Mouse (Mus musculus) cerebellum, postnatal 36 days (tissue): ENCODE measurements at regions not wholly inside any gene's neighbourhood (a gene's known extent, or its start where the extent isn't known, plus 50 kb on each side); places are given as distances from the start of the nearest gene placed in this dataset.

Experiments
- DNase-seq, 2 experiments: peaks; one replicate each; pipeline ENCODE4 v3.0.0; 2021 to 2022; ENCODE audit warnings: mixed read lengths in 2 of 2

DNA sequence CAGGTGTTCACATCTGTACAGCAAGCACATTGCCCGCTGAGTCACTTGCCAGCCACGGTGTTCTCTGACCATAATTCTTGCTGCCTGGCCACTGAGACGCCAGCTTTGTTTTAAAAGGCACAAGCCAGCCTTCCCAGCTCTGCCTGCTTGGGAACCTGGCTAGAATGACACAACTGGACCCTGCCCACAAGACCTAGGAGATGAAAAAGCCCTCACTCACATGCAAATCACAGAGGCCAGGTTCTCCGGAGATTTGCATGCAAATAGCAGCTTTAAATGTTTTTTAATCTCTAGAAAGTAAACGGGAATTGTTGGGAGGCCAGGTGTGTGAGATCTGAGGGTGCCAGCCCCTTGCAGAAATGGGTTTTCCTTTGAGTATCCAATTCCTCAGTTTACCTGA lies 71.9 kb downstream of the 1810010D01Rik start:
- no peak for DNase-seq

DNA sequence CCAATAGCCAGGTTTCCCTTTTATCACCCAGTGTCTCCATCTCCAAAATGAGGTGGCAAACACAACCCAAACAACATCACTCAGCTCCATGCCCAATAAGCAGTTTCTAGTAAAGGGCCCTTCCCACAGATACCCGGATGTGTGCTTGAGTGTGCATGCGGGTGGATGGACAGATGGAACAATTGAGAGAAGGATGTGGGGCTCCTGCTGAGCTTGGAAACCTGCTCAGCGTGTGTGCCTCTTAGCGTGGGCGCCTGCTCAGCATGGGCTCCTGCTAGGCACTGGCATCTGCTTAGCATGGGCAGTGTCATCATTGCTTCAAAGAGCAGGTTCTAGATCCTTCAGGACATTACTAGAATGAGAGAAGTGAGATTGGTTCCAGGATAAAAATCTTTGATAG lies 75.4 kb downstream of the 1810010D01Rik start:
- DNase-seq = no peak

DNA sequence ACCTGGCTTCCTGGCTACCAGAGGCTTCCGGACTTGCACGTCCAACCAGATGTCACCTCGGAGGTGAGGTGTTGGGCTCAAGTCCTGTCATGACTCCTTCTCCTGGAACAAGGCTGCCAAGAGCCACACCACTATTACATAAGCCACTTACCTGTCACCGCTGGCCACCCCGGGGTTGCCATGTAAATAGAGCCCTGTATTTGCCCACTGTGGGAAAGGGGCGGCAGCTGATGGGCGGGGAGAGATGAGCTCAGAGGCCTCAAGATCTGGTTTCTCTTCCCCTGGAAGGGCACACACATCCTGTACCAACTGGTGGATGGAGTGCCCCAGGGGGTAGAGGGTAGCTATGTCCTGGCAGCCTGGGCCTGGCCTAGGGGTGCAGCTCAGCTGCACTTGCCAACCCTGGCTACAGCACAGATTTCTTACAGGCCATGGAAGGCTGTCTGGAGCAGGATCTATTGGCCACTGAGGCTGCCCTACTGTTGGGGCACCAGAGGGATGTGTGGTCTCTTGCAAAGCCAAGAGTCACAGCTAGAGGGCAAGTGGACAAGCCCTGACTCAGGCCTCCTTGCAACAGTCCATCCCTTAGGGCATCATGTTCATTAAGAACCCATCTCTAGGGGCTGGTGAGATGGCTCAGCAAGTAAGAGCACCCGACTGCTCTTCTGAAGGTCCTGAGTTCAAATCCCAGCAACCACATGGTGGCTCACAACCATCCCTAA lies 76.3 kb downstream of the 1810010D01Rik start:
- no peak for DNase-seq

DNA sequence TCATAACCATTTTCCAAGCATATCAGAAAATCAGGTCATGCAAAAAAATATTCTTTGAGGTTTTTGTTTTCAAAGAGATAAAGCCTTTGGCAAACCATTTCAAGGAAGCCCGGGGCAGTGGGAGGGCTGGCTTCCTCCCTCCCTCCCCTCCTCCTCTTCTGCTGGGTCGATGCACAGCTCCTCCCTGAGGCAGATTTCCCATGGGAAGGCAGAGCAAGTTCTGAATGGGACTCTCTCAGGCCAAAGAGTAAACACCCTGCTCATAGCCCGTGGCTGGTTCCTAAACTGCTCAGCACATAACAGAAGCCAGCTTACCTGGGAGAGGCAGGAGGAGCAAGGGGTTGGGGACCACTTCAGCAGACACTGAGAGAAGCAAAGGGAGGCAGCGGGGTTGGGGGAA lies 77.9 kb downstream of the 1810010D01Rik start:
- no peak for DNase-seq

DNA sequence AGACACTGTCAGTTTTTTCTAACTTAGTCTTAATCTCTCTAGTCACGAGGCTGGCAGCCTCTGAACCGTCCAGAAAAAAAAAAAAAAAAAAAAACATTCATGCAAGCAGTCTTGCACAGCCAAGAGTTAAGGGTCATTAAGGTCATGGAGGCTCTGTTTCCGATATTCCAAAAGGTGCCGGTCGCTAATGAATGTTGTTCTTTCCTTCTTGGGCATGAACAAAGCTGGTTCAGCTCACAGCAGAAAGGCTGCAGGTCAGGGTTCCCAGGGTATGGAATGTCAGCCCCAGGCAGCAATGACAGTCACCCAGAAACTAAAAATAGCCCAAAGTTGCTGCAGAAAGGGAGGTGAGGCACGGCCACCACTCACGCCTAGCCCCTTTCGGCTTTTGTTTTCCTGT lies 80.3 kb downstream of the 1810010D01Rik start:
- DNase-seq = no peak

DNA sequence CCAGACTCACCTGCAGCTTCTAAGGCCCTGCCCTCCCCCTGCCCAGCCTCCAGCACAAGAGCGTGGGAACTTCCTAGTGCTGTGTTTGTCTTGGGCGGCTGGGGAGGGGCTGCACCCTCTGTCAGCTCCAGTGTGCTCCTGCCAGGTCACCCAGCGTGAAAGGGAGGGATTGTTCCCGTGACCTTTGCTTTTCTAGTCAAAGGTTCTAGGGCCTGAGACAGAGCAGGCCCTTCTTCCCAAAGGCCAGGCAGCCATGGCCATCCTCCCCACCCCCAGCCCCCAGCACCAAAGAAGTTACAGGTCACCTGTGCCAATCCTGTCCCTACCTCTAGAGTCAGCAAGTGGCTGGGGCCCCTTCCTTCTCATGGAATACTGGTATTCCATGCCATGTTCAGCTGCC lies 80.7 kb downstream of the 1810010D01Rik start:
- no peak for DNase-seq

DNA sequence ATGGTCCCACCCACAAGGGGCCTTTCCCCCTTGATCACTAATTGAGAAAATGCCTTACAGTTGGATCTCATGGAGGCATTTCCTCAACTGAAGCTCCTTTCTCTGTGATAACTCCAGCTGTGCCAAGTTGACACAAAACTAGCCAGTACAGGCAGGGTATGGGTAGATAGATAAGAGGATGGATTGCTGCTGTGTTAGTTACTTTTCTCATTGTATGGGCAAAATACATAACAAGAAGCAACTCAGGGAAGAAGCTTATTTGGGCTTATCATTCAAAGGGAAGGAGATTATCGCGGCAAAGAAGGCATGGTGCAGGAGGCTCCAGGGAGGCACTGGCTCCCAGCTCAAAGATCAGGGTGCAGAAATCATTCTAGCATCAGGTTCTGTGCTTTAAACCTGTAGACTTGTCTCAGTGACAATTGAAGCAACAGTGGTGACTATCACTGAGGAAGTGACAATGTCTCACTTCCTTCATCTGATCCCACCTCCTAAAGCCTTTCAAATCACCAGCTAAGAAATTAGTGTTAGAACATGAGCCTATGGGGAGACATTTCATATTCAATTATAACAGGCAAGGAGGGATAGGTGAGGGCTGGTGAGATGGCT lies 83.8 kb downstream of the 1810010D01Rik start:
- DNase-seq = no peak

DNA sequence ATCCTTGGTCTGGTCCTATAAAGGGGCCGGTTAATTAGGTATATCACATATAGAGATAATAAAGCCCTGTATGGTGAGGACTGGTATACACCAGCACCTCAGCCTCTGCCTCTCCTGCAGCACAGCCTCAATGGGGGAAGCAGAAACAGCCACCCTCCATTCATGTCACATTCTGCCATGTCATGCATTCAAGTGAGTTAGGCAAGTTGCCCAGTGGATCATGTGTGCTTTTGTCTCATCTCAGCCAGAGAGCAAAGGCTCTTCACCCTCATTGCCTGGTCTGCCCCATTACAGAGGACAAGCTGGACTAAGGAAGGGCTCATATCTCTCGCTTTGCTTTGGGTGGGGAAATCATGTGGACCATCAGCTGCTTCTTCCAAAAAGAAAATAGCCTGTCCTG lies 85.4 kb downstream of the 1810010D01Rik start:
- no peak for DNase-seq

DNA sequence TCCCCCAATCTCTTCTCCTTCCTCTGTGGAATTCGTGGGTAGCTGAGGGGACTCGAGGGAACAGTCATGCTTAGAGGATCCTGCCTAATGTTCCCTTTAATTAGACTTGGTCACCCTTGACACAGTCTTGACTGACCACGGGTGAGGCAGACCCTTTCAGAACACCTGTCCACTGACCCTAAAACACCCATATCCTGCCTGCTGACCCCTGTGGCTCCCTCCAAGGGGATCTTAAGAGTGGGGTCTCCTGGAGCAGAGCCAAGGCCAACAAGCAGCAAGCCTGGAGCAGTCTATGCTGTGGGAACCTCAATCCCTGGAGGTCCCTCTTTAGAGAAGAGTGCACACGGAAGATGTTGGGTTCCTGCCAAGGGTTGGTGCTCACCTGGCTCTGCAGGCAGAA lies 89.5 kb downstream of the 1810010D01Rik start:
- DNase-seq = no peak

DNA sequence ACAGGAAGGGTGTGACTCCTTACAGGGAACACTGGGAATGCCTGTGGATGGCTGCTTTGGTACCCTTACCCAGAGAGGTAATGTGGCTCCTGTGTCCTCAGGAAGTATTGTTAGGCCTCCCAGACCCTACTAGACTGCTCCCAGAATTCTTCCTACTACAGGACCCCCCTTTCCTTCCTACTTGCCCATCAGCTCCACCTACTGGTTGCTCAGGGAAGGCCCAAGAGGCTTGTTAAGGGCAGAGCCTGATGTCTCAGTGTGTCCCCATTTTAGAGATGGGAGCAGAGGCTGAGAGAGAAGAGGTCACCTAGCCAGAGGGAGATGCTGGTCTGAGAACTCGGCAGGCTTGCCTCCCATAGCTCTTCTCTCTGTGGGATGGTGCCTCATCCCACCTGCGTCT lies 93.3 kb downstream of the 1810010D01Rik start:
- no peak for DNase-seq

DNA sequence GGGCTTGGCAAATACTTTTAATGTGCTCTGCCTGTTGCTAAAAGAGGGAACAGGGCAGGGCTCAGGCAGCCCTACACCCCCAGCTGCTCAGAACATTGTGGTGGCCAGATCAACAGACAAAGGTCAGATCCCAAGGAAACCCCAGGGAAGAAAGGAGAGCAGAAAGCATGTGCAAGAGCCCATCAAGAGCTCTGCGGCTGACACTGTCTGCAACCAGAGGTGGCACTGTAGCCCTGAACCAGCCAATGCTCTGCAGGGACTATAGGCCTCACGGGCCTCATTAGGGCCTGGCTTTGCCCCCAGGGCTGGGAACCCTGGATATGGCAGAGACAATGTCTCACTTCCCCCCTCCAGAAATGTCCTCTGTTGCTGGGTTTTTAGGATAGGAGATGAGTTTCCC lies 93.8 kb downstream of the 1810010D01Rik start:
- DNase-seq = no peak

DNA sequence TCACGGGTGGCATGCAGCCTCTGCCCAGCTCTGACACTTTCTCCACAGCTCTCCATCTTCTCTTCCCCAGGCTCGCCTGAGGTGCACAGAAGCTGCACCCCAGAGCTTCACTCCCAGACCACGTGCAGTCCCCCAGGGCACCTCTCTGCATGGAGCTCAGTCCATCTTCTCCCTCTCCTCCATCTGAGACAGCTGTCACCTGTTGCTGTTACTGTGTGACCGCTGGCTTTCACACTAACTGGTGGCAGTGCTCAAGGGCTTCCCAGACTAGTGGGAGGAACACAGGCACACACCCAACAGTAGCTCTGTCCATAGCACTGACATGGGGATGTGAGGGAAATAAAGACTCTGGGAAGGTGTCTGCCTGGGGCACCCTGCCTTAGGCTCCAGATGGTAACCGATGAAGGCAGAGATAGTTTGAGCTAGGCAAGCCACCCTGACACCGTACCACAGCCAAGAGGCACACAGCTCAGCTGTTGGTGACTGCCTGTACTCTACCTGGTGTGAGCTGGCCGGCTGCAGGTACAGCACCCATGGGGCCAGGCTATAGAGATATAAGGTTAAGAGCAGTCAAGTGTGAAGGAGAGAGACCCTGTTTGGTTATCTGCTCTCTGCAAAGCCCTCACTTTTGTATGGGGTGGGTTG lies 94.9 kb downstream of the 1810010D01Rik start:
- DNase-seq = no peak

DNA sequence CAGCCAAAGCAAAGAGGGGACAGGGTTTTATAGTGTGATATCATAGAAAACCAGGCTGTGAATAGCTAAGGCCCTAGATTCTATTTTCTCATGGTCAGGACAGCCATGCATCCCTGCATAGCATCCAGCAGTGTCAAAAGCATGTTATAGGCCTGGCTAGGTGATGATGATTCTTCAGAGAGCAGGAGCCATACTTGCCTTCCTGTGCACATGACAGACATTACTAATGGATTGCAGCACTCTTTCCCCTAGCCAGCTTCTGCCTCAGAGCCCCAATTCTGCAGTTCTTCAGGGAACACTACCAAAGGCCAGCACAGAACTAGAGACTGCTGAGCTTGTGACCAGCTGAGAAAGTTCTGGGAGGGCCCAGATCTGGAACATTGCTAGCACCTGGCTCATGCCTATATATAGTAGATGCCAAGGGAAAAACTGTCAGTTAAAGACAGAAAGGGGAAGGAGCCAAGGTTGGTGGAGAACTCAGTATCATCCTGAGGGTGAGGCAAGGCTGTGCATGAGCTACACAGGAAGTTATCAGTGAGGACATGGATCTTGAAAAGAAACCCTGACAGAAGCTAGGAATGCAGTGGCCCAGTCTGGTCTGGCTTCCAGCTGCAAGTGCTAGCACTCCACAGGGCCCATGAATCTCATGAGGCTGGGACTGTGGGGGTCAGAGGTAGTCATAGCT lies 95.6 kb downstream of the 1810010D01Rik start:
- no peak for DNase-seq

DNA sequence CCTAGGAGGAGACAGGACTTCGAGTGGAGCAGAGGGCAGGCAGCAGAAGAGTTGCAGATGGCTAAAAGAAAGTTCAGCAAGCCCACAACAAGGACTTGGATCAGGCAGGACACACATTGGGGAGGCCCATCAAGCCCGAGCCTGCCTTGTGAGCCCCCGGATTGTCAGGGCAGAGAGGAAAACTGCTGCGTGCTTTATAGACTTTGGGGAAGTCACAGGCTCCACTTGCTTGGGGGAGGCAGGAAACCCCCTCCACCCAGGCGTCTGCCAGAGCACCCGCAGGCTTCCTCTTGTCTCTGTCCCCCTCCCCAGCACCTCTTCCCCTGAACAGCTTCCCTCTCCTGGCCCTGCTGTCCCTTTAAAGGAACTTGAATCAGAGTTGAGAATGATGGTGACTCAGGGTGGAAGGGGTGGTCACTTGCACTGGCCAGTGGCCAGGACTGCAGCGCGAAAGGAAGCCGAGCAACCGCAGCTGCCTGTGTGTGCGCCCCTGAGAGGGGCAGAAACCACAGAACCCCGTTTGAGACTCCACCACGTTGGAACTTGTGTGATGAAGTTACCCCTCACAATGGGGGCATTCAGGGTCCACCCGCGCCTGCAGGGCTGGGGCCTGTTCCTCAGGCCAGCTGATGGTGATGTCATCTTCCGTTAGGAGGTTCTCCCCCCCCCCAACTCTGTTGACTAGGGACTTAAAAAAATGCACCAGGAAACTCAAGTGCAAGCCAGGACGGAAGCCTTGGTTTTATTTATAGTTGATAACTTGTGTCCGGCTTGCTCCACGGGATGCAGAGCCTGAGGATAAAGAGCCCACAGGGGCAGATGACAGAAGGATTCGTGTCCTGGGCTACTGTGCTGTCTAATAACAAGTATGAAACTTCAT lies 96.4 kb downstream of the 1810010D01Rik start:
- no peak for DNase-seq

DNA sequence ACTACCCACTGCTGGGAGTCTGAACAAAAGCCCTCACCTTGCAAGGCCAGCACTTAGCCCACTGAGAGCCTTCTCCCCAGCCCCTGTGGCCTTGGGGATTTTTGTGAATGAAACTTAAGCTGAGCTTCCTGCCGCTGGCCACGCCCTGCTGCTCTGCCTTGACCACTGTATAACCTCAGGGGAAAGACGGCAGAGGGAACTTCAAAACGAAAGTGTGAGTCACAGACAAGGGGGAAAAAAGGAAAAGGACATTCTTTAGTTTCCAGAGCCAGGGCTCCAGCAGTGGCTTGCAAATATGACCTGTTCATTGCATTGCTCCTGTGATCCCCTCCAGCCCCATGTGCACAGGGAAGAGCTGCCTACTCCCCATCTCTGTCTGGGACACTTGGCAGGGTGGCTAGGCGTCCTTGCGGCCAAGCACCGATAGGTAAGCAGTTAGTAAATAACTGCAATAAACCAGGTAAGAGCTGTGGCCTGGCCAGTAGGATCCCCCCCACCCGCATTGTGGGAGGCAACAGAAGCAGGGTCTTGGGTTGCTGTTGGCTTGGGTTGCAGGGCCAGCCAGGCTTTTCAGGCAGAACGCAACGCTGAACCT lies 97.2 kb downstream of the 1810010D01Rik start:
- DNase-seq = no peak

DNA sequence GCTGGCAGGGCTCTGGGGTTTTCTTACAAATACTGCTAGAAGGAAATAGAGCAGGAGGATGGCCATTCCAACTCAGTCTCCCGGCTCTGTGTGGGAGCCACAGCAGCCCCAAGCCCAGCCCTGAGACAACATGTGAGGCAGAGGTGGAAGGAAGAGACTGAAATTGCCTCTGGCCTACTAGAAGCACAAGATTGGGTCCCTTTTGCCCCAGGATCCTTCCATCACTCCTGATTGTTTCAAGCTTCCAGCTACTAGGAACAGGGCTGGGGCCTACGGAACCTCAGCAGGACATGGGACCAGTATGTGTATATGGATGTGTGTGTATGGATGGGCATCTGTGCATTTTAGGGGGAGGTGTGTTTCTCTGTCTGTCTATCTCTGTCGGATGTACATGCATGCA lies 97.9 kb downstream of the 1810010D01Rik start:
- no peak for DNase-seq

DNA sequence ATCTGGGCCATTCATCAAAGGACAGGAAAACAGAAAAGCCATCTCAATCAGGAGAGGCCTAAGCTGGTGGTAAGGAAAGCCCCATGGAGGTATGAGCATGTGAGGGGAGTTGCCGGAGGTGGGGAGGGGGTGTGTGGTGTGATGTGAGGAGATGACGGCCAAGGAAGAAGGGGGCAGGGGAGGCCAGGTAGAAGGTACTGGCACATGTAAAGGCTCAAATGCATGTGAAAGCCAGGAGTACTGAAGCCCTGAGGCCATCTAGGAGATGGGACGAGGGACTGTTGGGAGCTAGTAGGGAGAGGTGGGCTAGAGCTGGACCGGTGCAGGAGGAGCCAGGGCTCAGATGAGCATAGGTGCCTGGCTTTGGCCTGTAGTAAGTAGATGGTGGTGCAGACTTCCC lies 98.4 kb downstream of the 1810010D01Rik start:
- no peak for DNase-seq

DNA sequence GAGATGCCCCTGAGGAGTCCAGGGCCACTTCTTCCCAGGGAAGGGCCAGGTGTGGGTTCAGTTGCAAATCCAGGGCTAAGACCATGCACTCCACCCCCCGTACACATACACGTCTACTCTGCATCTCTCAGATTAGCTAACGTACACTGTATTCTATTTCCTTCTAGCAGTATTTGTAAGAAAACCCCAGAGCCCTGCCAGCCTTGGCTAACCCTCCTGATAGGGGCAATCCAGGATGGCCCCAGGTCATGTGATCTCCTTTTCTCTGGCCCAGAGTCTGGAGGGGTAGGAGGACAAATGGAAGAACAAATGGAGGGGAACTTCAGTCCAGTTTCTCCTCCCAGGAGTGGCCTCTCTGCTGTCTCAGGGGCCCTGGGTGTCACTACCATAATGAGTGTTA lies 98.9 kb downstream of the 1810010D01Rik start:
- no peak for DNase-seq

DNA sequence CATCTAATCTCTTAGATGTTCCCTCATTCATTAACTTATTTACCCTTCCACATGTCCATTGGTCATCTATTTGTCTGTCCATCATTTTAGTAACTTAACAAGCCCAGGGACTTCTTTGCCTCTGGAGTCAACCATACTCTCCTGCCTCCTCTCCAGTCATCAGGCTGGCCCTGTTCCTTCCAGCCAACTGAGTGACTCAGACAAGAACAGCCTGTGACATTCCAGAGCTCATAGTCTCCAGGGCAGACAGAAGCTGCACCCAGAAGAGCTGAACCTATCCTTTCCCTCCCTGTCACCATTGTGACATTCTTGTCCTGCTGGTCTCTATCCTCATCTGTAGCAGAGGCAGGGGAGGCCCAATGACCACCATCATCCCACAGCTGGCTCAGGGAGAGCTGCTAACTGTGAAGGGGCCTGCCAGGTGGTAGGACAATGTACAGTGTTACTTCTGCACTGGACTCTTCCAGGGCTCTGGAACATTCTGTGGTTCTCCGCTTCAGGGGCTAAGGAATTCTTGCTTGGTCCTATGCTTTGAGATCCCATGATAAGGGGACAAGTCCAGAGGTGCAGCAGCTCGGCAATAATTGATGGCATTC lies 100.2 kb downstream of the 1810010D01Rik start:
- DNase-seq = no peak

DNA sequence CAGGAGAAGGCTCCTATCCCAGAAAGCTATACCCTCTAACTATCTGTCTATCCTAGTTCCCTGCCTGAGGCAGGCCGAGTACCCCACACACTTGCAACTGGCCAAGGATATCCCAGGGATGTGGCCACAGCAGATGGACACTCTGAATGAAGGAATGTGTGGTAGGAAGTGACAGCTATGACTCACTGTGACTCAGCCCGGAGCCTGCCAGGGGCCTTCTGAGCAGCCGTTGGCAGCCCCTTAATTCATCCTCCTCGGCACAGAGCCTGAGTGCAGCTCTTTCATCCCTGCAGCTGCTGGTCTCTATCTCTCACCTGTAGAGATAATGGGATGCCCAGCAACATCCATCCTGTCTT lies 101.4 kb downstream of the 1810010D01Rik start:
- DNase-seq = peak; percentile 31 to 35

DNA sequence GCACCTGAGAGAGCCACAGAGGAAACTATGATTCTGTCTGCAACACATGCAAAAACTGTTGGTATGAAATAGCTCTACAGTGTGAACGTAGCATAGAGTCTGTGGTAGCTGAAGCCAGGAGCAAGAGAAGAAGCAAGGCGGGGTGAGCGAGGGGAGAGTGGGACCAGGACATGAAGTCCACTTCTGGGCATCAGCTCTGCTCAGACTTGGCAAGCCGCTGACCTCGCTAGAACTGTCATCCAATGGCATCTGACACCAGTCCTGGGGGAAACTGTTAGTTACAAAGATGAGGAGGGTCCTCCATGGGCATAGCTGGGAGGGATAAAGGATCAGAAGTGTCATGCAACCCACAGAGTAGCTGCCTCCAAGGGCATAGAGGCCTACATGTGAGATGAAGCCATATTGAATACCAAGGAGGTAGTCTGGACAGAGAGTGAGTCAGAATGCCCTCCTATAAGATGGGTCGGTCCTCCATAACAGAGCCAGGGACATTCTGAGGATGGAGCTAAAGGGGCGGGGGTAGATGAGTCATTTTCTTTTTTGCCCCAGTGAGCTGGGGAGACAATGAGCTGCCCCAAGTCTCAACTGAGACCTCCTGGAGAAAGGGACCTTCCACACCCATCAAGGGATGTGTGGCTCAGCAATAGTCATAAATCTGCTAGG lies 102.0 kb downstream of the 1810010D01Rik start:
- no peak for DNase-seq
